Mouse (Mus musculus) ovary, adult 10 weeks (tissue): ENCODE data around the gene Gm8857. TPM values are rescaled to one million over a fixed set of nuclear protein-coding genes. Genes with fewer than 3 reads are reported as not detected.

Source experiments
- polyA plus RNA-seq: library from polyadenylated mRNA; stranded (reverse); fragments of 350-450 nt; fragmentation: Illumina TruSeq; extraction: RNeasy Lipid Tissue Mini Kit (QIAGEN cat#74804); gene quantifications from one replicate; pipeline ENCODE4 v1.2.3, GENCODE M21; 2014

The Gm8857 gene
- polyA plus RNA-seq, result not detected

DNA sequence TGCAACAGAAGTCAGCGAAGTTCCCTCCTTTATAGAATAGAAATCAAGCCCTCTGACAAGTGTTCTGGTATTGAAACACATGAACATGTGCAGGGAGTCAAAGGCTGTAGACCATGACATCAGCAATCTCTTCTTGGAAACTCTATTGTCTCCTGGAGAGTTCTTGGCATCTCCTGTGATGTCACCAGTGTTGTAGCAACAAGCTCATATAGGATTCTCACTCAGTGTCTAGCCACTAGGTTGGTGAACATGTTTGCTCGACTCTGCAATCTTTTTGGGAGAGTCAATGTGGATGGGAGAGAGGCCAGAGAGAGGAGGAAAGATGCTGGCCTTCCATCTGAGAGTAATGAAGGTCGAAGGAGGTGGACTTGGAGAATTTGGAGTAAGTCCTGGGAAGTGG is at the start of gene Gm8857, which contains the start of gene Gm8871:
Gm8857 (plus strand) TSS at position 303 of the 400 bp plus-strand sequence.
Gm8871 (plus strand) TSS at position 301 of the 400 bp plus-strand sequence.

Other genes starting within 250 kb of the Gm8857 start
- gene Gm8871, start within 50 bp of the Gm8857 start, polyA plus RNA-seq, result not detected
- gene Gm8879, start 179.8 kb downstream of the Gm8857 start, polyA plus RNA-seq, result not detected
- gene Gm5861, start 235.3 kb downstream of the Gm8857 start, polyA plus RNA-seq, result not detected